Mouse (Mus musculus): Measurements from ENCODE around the gene Gm26661. TPM values are rescaled to one million over a fixed set of nuclear protein-coding genes. Genes with fewer than 3 reads are reported as not detected.
A peak's percentile ranks its signal among the peaks of the same experiment; 100 is the strongest.

The Gm26661 gene
- not detected for total RNA-seq (2021)
- long read RNA-seq, experiment 1: 0 reads
- long read RNA-seq, experiment 2: 0 reads

- Histone ChIP-seq H3K27ac (peak within 1 kb of the TSS; percentile 57), H3K4me3 (peak within 1 kb of the TSS; percentile 67)
- intact Hi-C loops (cut with DNase I): no loop called here
- peak; percentile 80 for DNase-seq
- TF ChIP-seq CTCF (IDR thresholded peaks at IDR 0.05): peak; percentile 53
Observed at GRCm38 (mm10) chr14:7791532-7792159, at the start of gene Gm26661. Gm26661 (plus strand) TSS chr14:7791587.

GRCm38 (mm10) chr14:7748944-7749763 is 42.2 kb upstream of the Gm26661 start:
- peak; percentile 20 for DNase-seq

GRCm38 (mm10) chr14:7749764-7750089 is 41.7 kb upstream of the Gm26661 start:
- Histone ChIP-seq H3K4me3 (no peak overlapping the region), H3K27ac (no peak overlapping the region)
- DNase-seq: no peak
- no peak for TF ChIP-seq CTCF (IDR thresholded peaks at IDR 0.05)
- intact Hi-C loops (cut with DNase I): no loop called here

More at GRCm38 (mm10) chr14:7748944-7749763, 42.2 kb upstream of the Gm26661 start:
- Histone ChIP-seq H3K27ac (no peak overlapping the region), H3K4me3 (no peak overlapping the region)
- TF ChIP-seq CTCF (IDR thresholded peaks at IDR 0.05): peak; percentile 73
- intact Hi-C loops (cut with DNase I): no loop called here

- no peak overlapping the region for H3K4me3 ChIP-seq
- intact Hi-C loops (cut with DNase I): no loop called here
- peak; percentile 99; the same call in 1 of the 2 replicates for TF ChIP-seq CTCF (IDR thresholded peaks at IDR 0.05)
Observed at GRCm38 (mm10) chr14:7765569-7766314, 25.6 kb upstream of the Gm26661 start.

GRCm38 (mm10) chr14:7773714-7774389 is 17.5 kb upstream of the Gm26661 start:
- Histone ChIP-seq H3K4me3 (peak overlapping the region; percentile 76), H3K27ac (peak overlapping the region; percentile 78)
- intact Hi-C loops (cut with DNase I): no loop called here
- DNase-seq: peak; percentile 63
- TF ChIP-seq CTCF (IDR thresholded peaks at IDR 0.05): no peak

More at GRCm38 (mm10) chr14:7765569-7766314, 25.6 kb upstream of the Gm26661 start:
- DNase-seq: peak; percentile 84
- no peak overlapping the region for H3K27ac ChIP-seq

GRCm38 (mm10) chr14:7786073-7786472 is 5.3 kb upstream of the Gm26661 start:
- Histone ChIP-seq H3K4me3 (no peak overlapping the region), H3K27ac (no peak overlapping the region)
- peak; percentile 34 for DNase-seq
- intact Hi-C loops (cut with DNase I): no loop called here
- no peak for TF ChIP-seq CTCF (IDR thresholded peaks at IDR 0.05)

- peak; percentile 36 for DNase-seq
Observed at GRCm38 (mm10) chr14:7789266-7790030, 1.9 kb upstream of the Gm26661 start.

GRCm38 (mm10) chr14:7791061-7791531 is 291 bp upstream of the Gm26661 start:
- DNase-seq: no peak
- peak overlapping the region; percentile 57 for H3K27ac ChIP-seq
- H3K4me3 ChIP-seq: peak overlapping the region; percentile 67
- TF ChIP-seq CTCF (IDR thresholded peaks at IDR 0.05): no peak
- intact Hi-C loops (cut with DNase I): no loop called here

More at GRCm38 (mm10) chr14:7789266-7790030, 1.9 kb upstream of the Gm26661 start:
- Histone ChIP-seq H3K4me3 (no peak overlapping the region), H3K27ac (no peak overlapping the region)
- intact Hi-C loops (cut with DNase I): no loop called here
- no peak for TF ChIP-seq CTCF (IDR thresholded peaks at IDR 0.05)

GRCm38 (mm10) chr14:7795961-7796360 is 4.6 kb downstream of the Gm26661 start:
- Histone ChIP-seq H3K27ac (no peak overlapping the region), H3K4me3 (no peak overlapping the region)
- intact Hi-C loops (cut with DNase I): no loop called here
- no peak for TF ChIP-seq CTCF (IDR thresholded peaks at IDR 0.05)
- DNase-seq: no peak

GRCm38 (mm10) chr14:7800611-7801010 is 9.2 kb downstream of the Gm26661 start:
- Histone ChIP-seq H3K4me3 (no peak overlapping the region), H3K27ac (no peak overlapping the region)
- DNase-seq: no peak
- intact Hi-C loops (cut with DNase I): no loop called here
- no peak for TF ChIP-seq CTCF (IDR thresholded peaks at IDR 0.05)

- peak; percentile 45 for DNase-seq
- peak; percentile 72 for TF ChIP-seq CTCF (IDR thresholded peaks at IDR 0.05)
- intact Hi-C loops (cut with DNase I): no loop called here
- H3K4me3 ChIP-seq: no peak overlapping the region
- H3K27ac ChIP-seq: no peak overlapping the region
Observed at GRCm38 (mm10) chr14:7801831-7802230, 10.4 kb downstream of the Gm26661 start.
